Comparison of ENCODE assay signal across 8 mouse cellular contexts in genomic region chr15:12205902-12206645, GRCm38 (mm10). TPM values are rescaled to one million over a fixed set of nuclear protein-coding genes. Genes with fewer than 3 reads are reported as not detected.
DNase-seq lines count a peak whose midpoint lies in the region; ATAC-seq and TF ChIP-seq lines count a peak whose summit lies in the region.

No protein-coding gene starts in this region.

- peaks cover 31% of the 10 kb centered on the region for H3K79me2 ChIP-seq in liver, adult 2 months (ENCODE audit: control insufficient read depth, insufficient read depth, low read length)

- H3K9me3 ChIP-seq in hindbrain, embryonic 13.5 days: no peaks in the 10 kb centered on the region
- H3K9me3 ChIP-seq in midbrain, embryonic 10.5 days (replicated peaks): no peaks in the 10 kb centered on the region

- peak overlapping the region; percentile 30; the same call in 1 of the 2 replicates for H3K27ac ChIP-seq in liver, adult 2 months (replicated peaks; ENCODE audit: insufficient read depth, low read depth, low read length)
- H3K27ac ChIP-seq in bone marrow macrophage, adult 2 months (ENCODE audit: insufficient read depth, low read depth, low read length): no peak overlapping the region
- no peak overlapping the region for H3K27ac ChIP-seq in hindbrain, embryonic 13.5 days
- H3K27ac ChIP-seq in midbrain, embryonic 10.5 days (replicated peaks): peak overlapping the region; percentile 94

- H3K27me3 ChIP-seq in liver, adult 2 months (ENCODE audit: control insufficient read depth, insufficient read depth, low read length): no peaks in the 10 kb centered on the region
- H3K27me3 ChIP-seq in hindbrain, embryonic 13.5 days: no peaks in the 10 kb centered on the region
- 0 out of 2 replicates have a peak, but pooled peaks cover 3% of the 10 kb centered on the region for H3K27me3 ChIP-seq in midbrain, embryonic 10.5 days (ENCODE audit: low read depth, poor library complexity, severe bottlenecking)

- ATAC-seq in hindbrain, embryonic 13.5 days (ENCODE audit: low FRiP score): no peak
- no peak for ATAC-seq in erythroid progenitor cell, adult 5-6 weeks (replicated peaks; ENCODE audit: low FRiP score, poor library complexity, severe bottlenecking)

- H3K4me1 ChIP-seq in liver, adult 2 months (ENCODE audit: control insufficient read depth, insufficient read depth, low read length): peaks cover 26% of the 10 kb centered on the region
- peaks cover 46% of the 10 kb centered on the region for H3K4me1 ChIP-seq in bone marrow macrophage, adult 2 months (ENCODE audit: control insufficient read depth, insufficient read depth, low read length)
- peaks cover 43% of the 10 kb centered on the region for H3K4me1 ChIP-seq in hindbrain, embryonic 13.5 days (replicated peaks)
- peaks cover 52% of the 10 kb centered on the region for H3K4me1 ChIP-seq in midbrain, embryonic 10.5 days

- DNase-seq in liver, adult 2 months (ENCODE audit: extremely low read depth, low read depth, low spot score): peak; percentile 43
- DNase-seq in liver: no peak
- no peak for DNase-seq in midbrain, embryonic 10.5 days (ENCODE audit: low spot score)
- DNase-seq in frontal cortex, postnatal 25 days (ENCODE audit: low spot score in 2 of 2): no peak
- DNase-seq in thymus, postnatal 36 days: no peak

- peak overlapping the region; percentile 96; the same call in 1 of the 2 replicates for H3K4me3 ChIP-seq in liver, adult 2 months (ENCODE audit: insufficient read depth, low read depth, low read length)
- peak overlapping the region; percentile 90 for H3K4me3 ChIP-seq in bone marrow macrophage, adult 2 months (ENCODE audit: insufficient read depth, low read length)
- H3K4me3 ChIP-seq in hindbrain, embryonic 13.5 days: peak overlapping the region; percentile 96
- H3K4me3 ChIP-seq in midbrain, embryonic 10.5 days: peak overlapping the region; percentile 91

- peak overlapping the region; percentile 1; the same call in 1 of the 2 replicates for H3K9ac ChIP-seq in liver, adult 2 months (ENCODE audit: low read depth, low read length)
- peak overlapping the region; percentile 97 for H3K9ac ChIP-seq in hindbrain, embryonic 13.5 days

- no peak for TF ChIP-seq POLR2A in liver, adult 2 months (IDR thresholded peaks at IDR 0.05; ENCODE audit: extremely low read depth, insufficient read depth, low read length)
- TF ChIP-seq POLR2A in bone marrow macrophage, adult 2 months (IDR thresholded peaks at IDR 0.05; ENCODE audit: borderline replicate concordance, low read depth, low read length): no peak

- TF ChIP-seq CTCF in liver, adult 2 months (IDR thresholded peaks at IDR 0.05; ENCODE audit: low read depth, low read length): no peak
- no peak for TF ChIP-seq CTCF in bone marrow macrophage, adult 2 months (IDR thresholded peaks at IDR 0.05; ENCODE audit: low read depth, low read length)

- H3K36me3 ChIP-seq in liver, adult 2 months (ENCODE audit: control insufficient read depth, insufficient read depth, low read length): no peaks in the 10 kb centered on the region
- no peaks in the 10 kb centered on the region for H3K36me3 ChIP-seq in hindbrain, embryonic 13.5 days
- H3K36me3 ChIP-seq in midbrain, embryonic 10.5 days: 0 out of 2 replicates have a peak, but pooled peaks cover 8% of the 10 kb centered on the region

- peak overlapping the region; percentile 73 for H3K4me2 ChIP-seq in hindbrain, embryonic 13.5 days

- WGBS in liver, adult 2 months: 4% methylated on average over 14 of the region's 14 CpGs
- 41% methylated on average over 14 of the region's 14 CpGs for WGBS in hindbrain, embryonic 13.5 days
- 46% methylated on average over 14 of the region's 14 CpGs for WGBS in midbrain, embryonic 10.5 days

RNA-seq across cellular contexts. Expression of gene Mtmr12, which starts 1.2 kb away (rescaled TPM):
- 3.4 and 4.4 TPM in 2 replicates for total RNA-seq in liver, adult 2 months (2014; rRNA removed)
- 5.7 and 6.5 TPM in 2 replicates for polyA plus RNA-seq in liver, adult 2 months (2012; rRNA removed)
- polyA plus RNA-seq in bone marrow macrophage, adult 2 months (2012; ENCODE audit: insufficient read depth, insufficient read length, missing spikeins): 28.8 and 30.0 TPM in 2 replicates
- polyA plus RNA-seq in hindbrain, embryonic 13.5 days (2015; fragmentation: Nextera tagmentation; extraction: Ambion mirVana): 7.7 and 8.3 TPM in 2 replicates
- 18.0 and 18.7 TPM in 2 replicates for polyA plus RNA-seq in midbrain, embryonic 10.5 days (2016; fragmentation: Nextera tagmentation; extraction: Ambion mirVana)
- total RNA-seq in erythroid progenitor cell, adult 5-6 weeks (2015; ENCODE audit: low replicate concordance): 7.9 and 15.1 TPM in 2 replicates
- 17.2 and 24.7 TPM in 2 replicates for total RNA-seq in erythroid progenitor cell, adult 5-6 weeks (2017; ENCODE audit: low replicate concordance)

Comparison
In these comparisons a context has a peak if more than half of its experiments do, and no peak if none do; other contexts are left out.
1. H3K27ac ChIP-seq: peak in liver, adult 2 months (single experiment) and midbrain, embryonic 10.5 days (single experiment); none in bone marrow macrophage, adult 2 months (single experiment) and hindbrain, embryonic 13.5 days (single experiment).
2. Peak in every context shown above with its lines, with median percentiles within 50 percentile points of each other: H3K4me3 ChIP-seq.